Mouse (Mus musculus) neural tube, embryonic 11.5 days (tissue): ENCODE measurements around the gene Dlst. TPM values are rescaled to one million over a fixed set of nuclear protein-coding genes. Genes with fewer than 3 reads are reported as not detected.

Experiments used
- ATAC-seq: fragments of 200-750 bp; cut with Nextera tagmentation; 2 replicates; pipeline ENCODE4 v1.8.0; 2017; ENCODE audit warnings: moderate number of reproducible peaks, mild to moderate bottlenecking, moderate TSS enrichment, moderate library complexity; ENCODE audit not compliant: insufficient read depth, low FRiP score, low TSS enrichment
- DNase-seq: peaks from one replicate; pipeline ENCODE4 v3.0.0-alpha.2; 2015; ENCODE audit warnings: low spot score
- H3K27ac ChIP-seq: fragments of 300-500 bp; sonication (generic); 2 replicates; pipeline ENCODE4 v1.5.1; 2014; ENCODE audit warnings: low read depth, mild to moderate bottlenecking, low read length
- H3K27me3 ChIP-seq: fragments of 300-500 bp; sonication (generic); 2 replicates; pipeline ENCODE4 v1.6.1; 2014; ENCODE audit warnings: mild to moderate bottlenecking, low read length, mixed read lengths; ENCODE audit not compliant: control insufficient read depth, insufficient read depth
- H3K36me3 ChIP-seq: fragments of 300-500 bp; sonication (generic); 2 replicates; pipeline ENCODE4 v1.6.1; 2014; ENCODE audit warnings: mild to moderate bottlenecking, low read length, moderate library complexity, mixed read lengths; ENCODE audit not compliant: control insufficient read depth, insufficient read depth
- H3K4me1 ChIP-seq: fragments of 300-500 bp; sonication (generic); 2 replicates; pipeline ENCODE4 v1.6.1; 2014; ENCODE audit warnings: low read length, mixed read lengths; ENCODE audit not compliant: control insufficient read depth, insufficient read depth
- H3K4me2 ChIP-seq: fragments of 300-500 bp; sonication (generic); 2 replicates; pipeline ENCODE4 v1.6.1; 2014; ENCODE audit warnings: low read depth, mild to moderate bottlenecking, moderate library complexity
- H3K4me3 ChIP-seq: fragments of 300-500 bp; sonication (generic); 2 replicates; pipeline ENCODE4 v1.5.1; 2014; ENCODE audit warnings: low read depth, low read length
- H3K9ac ChIP-seq: fragments of 300-500 bp; sonication (generic); 2 replicates; pipeline ENCODE4 v1.6.1; 2014; ENCODE audit warnings: mild to moderate bottlenecking, low read length
- H3K9me3 ChIP-seq: fragments of 300-500 bp; sonication (generic); 2 replicates; pipeline ENCODE4 v1.6.1; 2016; ENCODE audit warnings: low read length; ENCODE audit not compliant: control insufficient read depth
- WGBS: fragments of 180-500 bp; shearing (Covaris S2); extraction: QIAGEN DNeasy Blood & Tissue Kit; methylation state at CpG from one replicate; pipeline ENCODE4 v1.1.7; 2014; 5-methylcytosine and 5-hydroxymethylcytosine counted together
- polyA plus RNA-seq: library from polyadenylated mRNA; unstranded; fragments of >200 nt; fragmentation: Nextera tagmentation; extraction: Ambion mirVana; gene quantifications from 2 replicates; pipeline ENCODE4 v1.2.1, GENCODE M21; 2014

Dlst gene
- polyA plus RNA-seq, 1 experiment from 2014 or later: 115 TPM

- Histone ChIP-seq H3K4me3 (no peak overlapping the region), H3K36me3 (peaks cover 21% of the 10 kb centered on the region), H3K9me3 (no peaks in the 10 kb centered on the region), H3K9ac (no peak overlapping the region), H3K27me3 (no peaks in the 10 kb centered on the region), H3K27ac (no peak overlapping the region), H3K4me1 (no peaks in the 10 kb centered on the region), H3K4me2 (no peak overlapping the region)
- DNase-seq: no peak
- no peak for ATAC-seq
- WGBS: 95% methylated on average over 9 of the region's 9 CpGs
Observed at GRCm38 (mm10) chr12:85123108-85123530, 12.5 kb downstream of the Dlst start.

GRCm38 (mm10) chr12:85123645-85124044, 13.0 kb downstream of the Dlst start:
- 95% methylated on average over 11 of the region's 11 CpGs for WGBS
- Histone ChIP-seq H3K9me3 (no peaks in the 10 kb centered on the region), H3K27ac (no peak overlapping the region), H3K4me3 (no peak overlapping the region), H3K9ac (no peak overlapping the region), H3K27me3 (no peaks in the 10 kb centered on the region), H3K36me3 (peaks cover 26% of the 10 kb centered on the region), H3K4me2 (no peak overlapping the region), H3K4me1 (no peaks in the 10 kb centered on the region)
- no peak for ATAC-seq
- no peak for DNase-seq

- no peaks in the 10 kb centered on the region for H3K4me1 ChIP-seq
- H3K4me2 ChIP-seq: no peak overlapping the region
- DNase-seq (no peak), ATAC-seq (no peak)
- H3K36me3 ChIP-seq: peaks cover 29% of the 10 kb centered on the region
- H3K27me3 ChIP-seq: no peaks in the 10 kb centered on the region
- 94% methylated on average over 5 of the region's 5 CpGs for WGBS
- no peaks in the 10 kb centered on the region for H3K9me3 ChIP-seq
- H3K4me3 ChIP-seq: no peak overlapping the region
- no peak overlapping the region for H3K27ac ChIP-seq
- no peak overlapping the region for H3K9ac ChIP-seq
Observed at GRCm38 (mm10) chr12:85124751-85125150, 14.1 kb downstream of the Dlst start.

- WGBS: 90% methylated on average over 8 of the region's 8 CpGs
- DNase-seq (no peak), ATAC-seq (no peak)
- peaks cover 42% of the 10 kb centered on the region for H3K36me3 ChIP-seq
- H3K4me1 ChIP-seq: no peaks in the 10 kb centered on the region
- H3K9me3 ChIP-seq: no peaks in the 10 kb centered on the region
- H3K4me2 ChIP-seq: no peak overlapping the region
- H3K27ac ChIP-seq: no peak overlapping the region
- no peak overlapping the region for H3K4me3 ChIP-seq
- no peaks in the 10 kb centered on the region for H3K27me3 ChIP-seq
- H3K9ac ChIP-seq: no peak overlapping the region
Observed at GRCm38 (mm10) chr12:85126986-85127603, 16.5 kb downstream of the Dlst start.

GRCm38 (mm10) chr12:85129426-85129978, 18.9 kb downstream of the Dlst start:
- Histone ChIP-seq H3K4me3 (no peak overlapping the region), H3K27me3 (no peaks in the 10 kb centered on the region), H3K4me2 (no peak overlapping the region), H3K27ac (no peak overlapping the region), H3K9me3 (no peaks in the 10 kb centered on the region), H3K9ac (no peak overlapping the region), H3K4me1 (no peaks in the 10 kb centered on the region), H3K36me3 (peaks cover 37% of the 10 kb centered on the region)
- no peak for ATAC-seq
- 94% methylated on average over 9 of the region's 9 CpGs for WGBS
- DNase-seq: no peak

GRCm38 (mm10) chr12:85131361-85131760, 20.7 kb downstream of the Dlst start:
- DNase-seq: no peak
- H3K4me2 ChIP-seq: no peak overlapping the region
- H3K4me3 ChIP-seq: no peak overlapping the region
- peaks cover 34% of the 10 kb centered on the region for H3K36me3 ChIP-seq
- WGBS: 94% methylated on average over 6 of the region's 6 CpGs
- no peaks in the 10 kb centered on the region for H3K4me1 ChIP-seq
- H3K27ac ChIP-seq: no peak overlapping the region
- no peak overlapping the region for H3K9ac ChIP-seq
- no peaks in the 10 kb centered on the region for H3K9me3 ChIP-seq
- no peaks in the 10 kb centered on the region for H3K27me3 ChIP-seq
- ATAC-seq: no peak

- ATAC-seq (no peak), DNase-seq (no peak)
- WGBS: 87% methylated on average over 8 of the region's 8 CpGs
- Histone ChIP-seq H3K9ac (no peak overlapping the region), H3K9me3 (no peaks in the 10 kb centered on the region), H3K4me1 (no peaks in the 10 kb centered on the region), H3K4me3 (no peak overlapping the region), H3K36me3 (peaks cover 26% of the 10 kb centered on the region), H3K4me2 (no peak overlapping the region), H3K27me3 (no peaks in the 10 kb centered on the region), H3K27ac (no peak overlapping the region)
Observed at GRCm38 (mm10) chr12:85134043-85134794, 23.6 kb downstream of the Dlst start.

GRCm38 (mm10) chr12:85135513-85136470, 25.2 kb downstream of the Dlst start:
- Histone ChIP-seq H3K4me1 (no peaks in the 10 kb centered on the region), H3K27ac (no peak overlapping the region), H3K4me3 (no peak overlapping the region), H3K36me3 (peaks cover 13% of the 10 kb centered on the region), H3K9me3 (no peaks in the 10 kb centered on the region), H3K9ac (no peak overlapping the region), H3K27me3 (no peaks in the 10 kb centered on the region), H3K4me2 (no peak overlapping the region)
- DNase-seq: no peak
- ATAC-seq: no peak
- WGBS: 83% methylated on average over 19 of the region's 19 CpGs
